Mouse (Mus musculus) forebrain, postnatal 0 days (tissue): ENCODE measurements around the gene Ttyh2. TPM values are rescaled to one million over a fixed set of nuclear protein-coding genes. Genes with fewer than 3 reads are reported as not detected.

Experiments
- ATAC-seq: fragments of 200-750 bp; cut with Nextera tagmentation; 2 replicates; pipeline ENCODE4 v1.8.0; 2017; ENCODE audit warnings: mild to moderate bottlenecking, moderate library complexity
- DNase-seq: peaks from one replicate; pipeline ENCODE4 v3.0.0-alpha.2; 2015
- H3K27ac ChIP-seq: fragments of 300-500 bp; sonication (generic); 2 replicates; pipeline ENCODE4 v1.5.1; 2014; ENCODE audit warnings: low read depth, mild to moderate bottlenecking, antibody characterized with exemption, low read length, moderate library complexity, mixed read lengths
- H3K27me3 ChIP-seq: fragments of 300-500 bp; sonication (generic); 2 replicates; pipeline ENCODE4 v1.6.1; 2014; ENCODE audit warnings: mild to moderate bottlenecking, low read length, mixed read lengths; ENCODE audit not compliant: insufficient read depth
- H3K36me3 ChIP-seq: fragments of 300-500 bp; sonication (generic); 2 replicates; pipeline ENCODE4 v1.6.1; 2014; ENCODE audit warnings: mild to moderate bottlenecking, moderate library complexity; ENCODE audit not compliant: insufficient read depth
- H3K4me1 ChIP-seq: fragments of 300-500 bp; sonication (generic); 2 replicates; pipeline ENCODE4 v1.6.1; 2014; ENCODE audit warnings: antibody characterized with exemption; ENCODE audit not compliant: insufficient read depth
- H3K4me2 ChIP-seq: fragments of 300-500 bp; sonication (generic); 2 replicates; pipeline ENCODE4 v1.6.1; 2014; ENCODE audit warnings: low read depth, mild to moderate bottlenecking, moderate library complexity
- H3K4me3 ChIP-seq: fragments of 300-500 bp; sonication (generic); 2 replicates; pipeline ENCODE4 v1.5.1; 2014; ENCODE audit warnings: low read depth, low read length, mixed read lengths
- H3K9ac ChIP-seq: fragments of 300-500 bp; sonication (generic); 2 replicates; pipeline ENCODE4 v1.6.1; 2014; ENCODE audit warnings: mild to moderate bottlenecking
- H3K9me3 ChIP-seq: fragments of 300-500 bp; sonication (generic); 2 replicates; pipeline ENCODE4 v1.6.1; 2016; ENCODE audit warnings: low read length
- CTCF ChIP-seq: sonication (generic); IDR thresholded peaks from 2 replicates; pipeline ENCODE4 v1.5.1; 2016; ENCODE audit warnings: antibody characterized with exemption, control low read depth, low read depth
- WGBS: fragments of 180-500 bp; shearing (Covaris S2); extraction: QIAGEN DNeasy Blood & Tissue Kit; methylation state at CpG from one replicate; pipeline ENCODE4 v1.1.7; 2014; 5-methylcytosine and 5-hydroxymethylcytosine counted together
- polyA plus RNA-seq: library from polyadenylated mRNA; unstranded; fragments of >200 nt; fragmentation: Nextera tagmentation; extraction: Ambion mirVana; gene quantifications from 2 replicates; pipeline ENCODE4 v1.2.1, GENCODE M21; 2015
- total RNA-seq: library from RNA; depleted of rRNA; stranded (reverse); fragments of >200 nt; gene quantifications from 2 replicates; pipeline ENCODE4 v1.2.3, GENCODE M21; 2014; rRNA removed

Ttyh2 gene
- total and polyA plus RNA-seq, 2 experiments from 2014 or later: 26.4 to 29.9 TPM

DNA sequence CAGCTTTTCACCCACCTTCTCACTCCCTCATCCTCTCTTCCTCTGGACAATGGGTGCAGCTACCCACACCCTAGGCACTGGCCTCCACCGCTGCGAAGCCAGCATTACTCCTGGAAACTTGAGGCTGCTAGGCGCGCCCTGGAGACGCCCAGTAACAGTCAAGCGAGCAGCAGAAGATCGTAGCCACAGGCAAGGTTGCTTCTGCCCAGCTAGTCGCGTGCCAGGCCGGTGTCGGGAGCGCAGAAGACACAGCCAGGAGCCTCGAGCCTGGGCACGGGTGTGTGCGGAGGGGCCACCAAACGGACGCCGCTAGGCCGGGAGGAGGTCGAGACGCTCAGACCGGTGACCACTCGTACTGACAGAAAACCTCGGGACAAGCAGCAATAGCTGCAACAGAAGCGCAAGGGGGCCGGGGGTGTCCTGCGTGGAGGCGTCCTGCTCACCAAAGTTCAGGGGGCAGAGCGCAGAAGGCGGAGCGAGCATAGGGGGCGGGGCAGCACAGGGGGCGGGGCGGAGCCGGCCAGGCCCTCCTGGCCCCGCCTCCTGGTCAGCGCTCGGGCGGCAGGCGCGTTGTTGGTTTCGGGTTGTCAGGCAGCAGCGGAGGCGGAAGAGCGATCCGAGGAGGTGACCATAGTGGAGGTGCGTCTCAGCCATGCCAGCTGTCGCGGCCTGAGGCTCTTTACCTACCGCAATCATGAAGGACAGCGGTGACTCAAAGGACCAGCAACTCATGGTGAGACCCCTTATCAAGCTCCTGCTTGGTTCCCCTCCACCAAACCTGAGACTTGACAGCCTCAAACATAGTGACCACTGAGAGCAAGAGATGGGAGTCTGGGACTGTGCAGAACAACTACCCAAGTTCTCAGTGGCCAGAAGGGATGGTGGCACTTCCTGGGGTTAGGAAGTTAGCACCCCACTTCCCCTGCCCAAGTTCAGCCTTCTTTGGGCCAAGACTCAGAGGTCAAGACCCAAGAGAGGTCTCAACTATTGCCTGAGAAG is 89.9 kb downstream of the Ttyh2 start, which contains the start of gene Kif19a:
Kif19a (plus strand) TSS at position 569 of the 999 bp plus-strand sequence.
- ATAC-seq (peak; percentile 34), DNase-seq (no peak)
- Histone ChIP-seq H3K36me3 (no peaks in the 10 kb centered on the region), H3K4me3 (peak within 1 kb of the TSS; percentile 37), H3K4me2 (peak within 1 kb of the TSS; percentile 88), H3K9me3 (no peaks in the 10 kb centered on the region), H3K4me1 (peaks cover 7% of the 10 kb centered on the region), H3K27me3 (peaks cover 7% of the 10 kb centered on the region; the same call in 1 of the 2 replicates), H3K27ac (no peak within 1 kb of the TSS), H3K9ac (peak within 1 kb of the TSS; percentile 43; the same call in 1 of the 2 replicates)
- no peak for TF ChIP-seq CTCF
- 4% methylated on average over 48 of the region's 51 CpGs for WGBS

DNA sequence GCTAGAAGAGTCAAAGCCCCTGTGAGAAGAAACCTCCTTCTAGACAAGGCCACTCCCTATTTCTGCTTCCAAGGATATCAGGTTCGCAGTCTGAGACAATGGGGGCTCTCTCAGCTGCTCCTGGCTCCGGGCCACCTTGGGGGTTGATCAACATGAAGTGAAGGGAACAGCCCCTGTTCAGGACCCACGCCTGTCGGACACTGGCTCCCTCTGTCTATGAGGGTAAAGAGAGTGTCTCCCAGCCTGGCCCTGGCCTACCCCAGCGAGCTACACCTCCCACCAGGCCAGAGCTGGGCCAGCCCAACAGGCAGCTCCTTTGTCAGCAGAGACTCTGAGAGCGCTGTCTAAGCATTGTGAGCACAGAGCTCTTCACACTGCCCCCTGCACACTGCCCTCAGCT is 94.7 kb downstream of the Ttyh2 start:
- no peak overlapping the region for H3K4me2 ChIP-seq
- no peak overlapping the region for H3K9ac ChIP-seq
- no peaks in the 10 kb centered on the region for H3K9me3 ChIP-seq
- no peak overlapping the region for H3K4me3 ChIP-seq
- ATAC-seq (peak; percentile 54), DNase-seq (no peak)
- no peak for TF ChIP-seq CTCF
- peaks cover 7% of the 10 kb centered on the region; the same call in 1 of the 2 replicates for H3K27me3 ChIP-seq
- no peak overlapping the region for H3K27ac ChIP-seq
- 35% methylated on average over 6 of the region's 6 CpGs for WGBS
- H3K36me3 ChIP-seq: no peaks in the 10 kb centered on the region
- H3K4me1 ChIP-seq: peaks cover 5% of the 10 kb centered on the region

Other genes with a start within 250 kb of the Ttyh2 start
- 1,173 and 2,728 TPM in 2 replicates for gene Rpl38, start 6.9 kb upstream of the Ttyh2 start, total RNA-seq
- 1,003 and 1,434 TPM in 2 replicates for gene Rpl38, start 6.9 kb upstream of the Ttyh2 start, polyA plus RNA-seq
- gene Dnaic2, start 52.0 kb downstream of the Ttyh2 start, total RNA-seq: 4.7 and 8.9 TPM in 2 replicates
- gene Dnaic2, start 52.0 kb downstream of the Ttyh2 start, polyA plus RNA-seq: 3.1 and 4.4 TPM in 2 replicates
- 3.2 TPM in 2 replicates for gene Kif19a, start 90.0 kb downstream of the Ttyh2 start, total RNA-seq
- gene Kif19a, start 90.0 kb downstream of the Ttyh2 start, polyA plus RNA-seq: 0.57 and 0.79 TPM in 2 replicates
- 28.2 and 29.1 TPM in 2 replicates for gene Btbd17, start 120.5 kb downstream of the Ttyh2 start, total RNA-seq
- 12.0 and 20.1 TPM in 2 replicates for gene Btbd17, start 120.5 kb downstream of the Ttyh2 start, polyA plus RNA-seq
- gene Gpr142, start 123.5 kb downstream of the Ttyh2 start, total RNA-seq: not detected in 2 replicates
- not detected in 2 replicates for gene Gpr142, start 123.5 kb downstream of the Ttyh2 start, polyA plus RNA-seq
- 4.4 and 7.9 TPM in 2 replicates for gene Gprc5c, start 175.7 kb downstream of the Ttyh2 start, total RNA-seq
- gene Gprc5c, start 175.7 kb downstream of the Ttyh2 start, polyA plus RNA-seq: 5.5 and 5.8 TPM in 2 replicates
- gene Cd300a, start 214.6 kb downstream of the Ttyh2 start, total RNA-seq: 0.86 and 1.0 TPM in 2 replicates
- gene Cd300a, start 214.6 kb downstream of the Ttyh2 start, polyA plus RNA-seq: 1.1 and 1.4 TPM in 2 replicates